Mouse (Mus musculus): ENCODE measurements at regions not wholly inside any gene's neighbourhood (a gene's known extent, or its start where the extent isn't known, plus 50 kb on each side); places are given as distances from the start of the nearest gene placed in this dataset.
A peak's percentile ranks its signal among the peaks of the same experiment; 100 is the strongest.

DNA sequence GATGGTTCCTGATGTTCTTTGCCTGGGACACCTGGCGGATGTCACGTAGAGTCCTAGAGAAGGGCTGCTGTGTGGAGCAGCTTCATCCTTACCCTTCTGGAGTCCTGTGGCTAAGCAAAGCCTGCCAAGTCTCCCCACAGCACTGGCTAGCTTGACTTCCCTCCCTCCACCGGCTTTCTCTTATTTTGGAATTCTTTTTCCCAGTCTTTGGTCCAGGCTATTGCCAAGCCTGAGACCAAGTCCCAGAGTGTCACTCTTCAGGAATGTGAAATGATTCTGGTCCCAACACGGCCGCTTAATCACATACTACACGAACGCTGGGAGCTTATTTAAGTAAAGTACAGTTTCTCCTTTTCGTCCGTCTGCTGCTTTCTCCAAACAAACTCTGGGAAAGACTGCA is 146.4 kb downstream of the Fndc1 start:
- DNase-seq: peak; percentile 45
- intact Hi-C loops (cut with DNase I; ENCODE audit: low total_unique reads): no loop called here

DNA sequence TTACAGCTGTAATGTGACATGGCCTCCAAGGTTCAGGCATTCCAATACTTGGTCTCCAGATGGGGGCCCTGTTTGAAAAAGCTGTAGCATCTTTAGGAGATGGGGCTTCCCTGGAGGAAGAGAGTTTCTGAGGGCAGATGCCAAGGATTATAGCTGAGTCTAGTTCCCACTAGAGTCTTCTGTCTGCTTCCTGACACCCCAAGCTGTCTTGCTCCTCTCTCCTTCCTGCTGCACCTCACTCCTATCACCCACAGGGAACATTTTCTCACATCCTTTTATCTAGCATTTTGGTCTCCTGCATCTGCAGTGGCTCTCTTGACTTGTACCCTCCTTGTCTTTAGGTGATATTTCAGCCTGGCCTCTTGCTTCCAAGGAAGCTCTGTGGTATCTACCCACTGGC is 147.3 kb downstream of the Fndc1 start:
- intact Hi-C loops (cut with DNase I; ENCODE audit: low total_unique reads): no loop called here
- no peak for DNase-seq

DNA sequence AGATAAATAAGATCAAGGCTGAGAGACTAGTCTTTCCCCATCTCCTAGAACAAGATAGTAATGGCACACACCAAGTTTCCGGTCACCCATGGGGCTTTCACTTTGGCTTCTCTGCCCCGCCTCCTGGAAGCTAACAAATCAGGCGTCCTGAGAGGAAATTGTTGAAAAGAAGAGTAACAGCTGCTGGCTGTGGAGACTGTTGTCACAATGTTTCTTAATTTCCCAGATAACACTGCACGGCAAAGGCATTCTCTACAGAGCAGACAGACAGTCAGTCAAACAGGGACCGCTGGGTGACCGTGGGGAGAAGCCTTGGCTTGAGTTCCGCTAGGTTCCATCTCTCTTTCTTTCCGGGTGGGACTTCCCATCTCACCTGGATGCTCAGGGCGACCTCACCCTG is 148.2 kb downstream of the Fndc1 start:
- intact Hi-C loops (cut with DNase I; ENCODE audit: low total_unique reads): no loop called here
- DNase-seq: no peak

DNA sequence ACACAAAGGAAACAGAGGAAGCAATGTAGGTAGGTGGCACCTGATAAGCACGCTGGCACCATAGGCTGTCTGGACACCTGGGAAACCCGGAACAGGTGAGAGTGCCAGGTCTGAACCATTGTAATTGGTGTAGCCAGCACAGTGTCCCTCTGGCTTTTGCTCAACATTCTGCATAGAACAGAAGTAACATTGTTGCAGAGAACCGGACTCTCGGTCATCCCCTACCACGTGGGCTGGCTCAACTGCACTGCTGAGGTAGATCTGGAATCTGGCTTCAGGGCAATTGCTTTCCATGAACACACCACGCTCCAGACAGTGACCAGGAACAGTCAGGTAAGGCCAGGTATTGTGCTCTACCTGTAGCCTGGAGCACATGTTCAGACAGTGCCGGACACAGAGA is 149.3 kb downstream of the Fndc1 start:
- intact Hi-C loops (cut with DNase I; ENCODE audit: low total_unique reads): no loop called here
- DNase-seq: no peak

DNA sequence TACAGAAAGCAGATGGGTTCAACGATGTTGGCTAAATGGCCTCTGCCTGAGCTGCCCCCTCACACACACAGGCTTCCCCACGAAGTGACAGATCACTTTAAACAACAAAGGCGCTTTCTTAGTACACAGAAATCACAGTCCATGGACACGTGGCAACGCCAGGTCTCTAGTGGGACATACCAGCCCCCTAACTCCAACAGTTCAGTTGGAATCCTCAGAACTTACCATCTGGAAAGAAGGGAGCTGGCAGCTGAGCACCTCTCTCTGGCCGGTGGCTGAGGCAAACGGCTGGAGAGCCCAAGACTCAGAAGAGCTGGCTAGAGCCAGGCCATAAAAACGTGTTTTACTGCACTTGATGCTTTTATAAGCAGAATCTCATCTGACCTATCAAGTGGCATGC is 149.8 kb downstream of the Fndc1 start:
- DNase-seq: peak; percentile 41
- intact Hi-C loops (cut with DNase I; ENCODE audit: low total_unique reads): no loop called here

DNA sequence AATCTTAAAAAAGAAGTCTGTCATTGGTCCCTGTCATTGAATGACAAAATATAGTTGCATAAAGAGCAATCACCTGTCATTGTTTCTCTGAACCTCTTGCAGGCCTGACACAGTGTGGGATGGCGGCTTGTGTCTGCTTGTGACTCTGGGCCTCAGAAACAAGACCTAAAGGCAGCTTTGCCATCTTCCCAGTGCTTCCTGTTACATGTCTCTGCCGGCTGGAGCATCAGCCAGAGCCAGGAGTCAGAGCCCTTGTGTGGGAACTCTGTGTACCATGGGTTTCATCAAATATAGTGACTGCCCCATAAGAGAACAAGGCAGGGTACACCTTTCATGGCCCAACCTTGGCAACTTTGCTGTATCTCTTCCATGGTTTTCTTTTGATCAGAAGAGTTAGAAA is 150.3 kb downstream of the Fndc1 start:
- intact Hi-C loops (cut with DNase I; ENCODE audit: low total_unique reads): no loop called here
- DNase-seq: no peak

DNA sequence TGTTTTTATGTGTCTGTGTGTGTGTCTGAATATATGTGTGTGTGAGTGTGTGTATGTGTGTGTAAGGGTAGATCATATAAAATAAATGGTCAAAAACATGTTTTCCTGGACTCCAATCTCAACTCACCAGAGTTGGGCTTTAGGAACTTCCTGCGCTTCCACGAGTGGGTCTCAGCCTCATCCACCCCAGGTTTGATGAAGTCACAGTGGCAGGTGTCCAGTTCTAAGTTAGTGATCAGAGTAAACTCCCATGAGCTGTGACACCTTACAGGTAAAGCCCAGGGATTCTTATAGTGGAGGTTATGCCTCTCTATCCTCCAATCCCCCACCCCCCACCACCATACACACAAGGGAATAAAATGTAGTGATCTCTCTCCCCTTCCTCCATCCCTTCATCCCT is 152.6 kb downstream of the Fndc1 start:
- no peak for DNase-seq
- intact Hi-C loops (cut with DNase I; ENCODE audit: low total_unique reads): no loop called here

DNA sequence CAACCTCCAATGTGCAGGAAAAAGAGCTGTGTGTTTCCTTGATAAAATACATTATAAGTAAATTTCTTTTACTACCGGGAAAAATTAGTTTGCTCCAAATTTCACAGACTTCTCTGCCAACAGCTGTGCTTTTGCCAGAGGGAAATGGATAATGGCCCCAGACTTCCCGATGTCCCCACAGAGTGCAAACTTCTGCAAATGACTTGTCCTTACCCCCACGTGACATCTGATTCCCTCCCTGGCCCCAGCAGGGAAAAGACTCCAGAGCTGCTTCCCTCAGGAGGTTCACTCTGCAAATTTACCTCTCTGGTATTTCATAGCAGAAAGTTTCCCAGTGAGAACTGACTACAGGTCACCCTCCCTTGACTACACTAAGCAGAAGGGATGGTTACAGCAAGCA is 159.3 kb downstream of the Fndc1 start:
- no peak for DNase-seq
- intact Hi-C loops (cut with DNase I; ENCODE audit: low total_unique reads): no loop called here

DNA sequence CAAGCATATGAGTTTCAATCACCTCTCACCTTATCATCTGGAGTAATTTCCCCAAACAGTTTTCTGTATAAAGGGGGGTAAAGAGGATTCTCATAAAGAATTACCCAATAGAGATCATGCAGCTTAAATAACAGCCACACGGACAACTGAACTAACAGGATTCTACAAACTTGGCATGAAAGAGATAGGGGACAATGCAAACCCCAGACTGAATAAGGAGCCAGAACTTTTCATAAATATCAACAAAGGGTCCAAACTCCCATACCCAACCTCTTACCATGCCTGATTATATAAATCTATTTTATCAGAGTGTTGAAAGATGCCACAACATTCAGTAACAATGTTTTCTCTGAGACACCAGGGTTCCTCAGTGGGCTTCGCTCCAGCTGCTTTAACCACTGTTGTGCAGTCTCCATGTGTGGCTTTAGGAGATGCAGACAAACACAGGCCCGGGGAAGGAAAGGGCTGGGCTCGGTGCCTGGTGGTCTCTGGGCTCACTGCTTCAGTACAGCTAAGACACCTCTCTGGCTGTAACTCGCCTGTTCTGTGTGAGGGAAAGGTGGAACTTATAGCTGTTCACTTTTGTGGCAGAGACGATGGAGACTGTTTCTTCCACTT is 160.2 kb downstream of the Fndc1 start:
- DNase-seq: no peak
- intact Hi-C loops (cut with DNase I; ENCODE audit: low total_unique reads): no loop called here

DNA sequence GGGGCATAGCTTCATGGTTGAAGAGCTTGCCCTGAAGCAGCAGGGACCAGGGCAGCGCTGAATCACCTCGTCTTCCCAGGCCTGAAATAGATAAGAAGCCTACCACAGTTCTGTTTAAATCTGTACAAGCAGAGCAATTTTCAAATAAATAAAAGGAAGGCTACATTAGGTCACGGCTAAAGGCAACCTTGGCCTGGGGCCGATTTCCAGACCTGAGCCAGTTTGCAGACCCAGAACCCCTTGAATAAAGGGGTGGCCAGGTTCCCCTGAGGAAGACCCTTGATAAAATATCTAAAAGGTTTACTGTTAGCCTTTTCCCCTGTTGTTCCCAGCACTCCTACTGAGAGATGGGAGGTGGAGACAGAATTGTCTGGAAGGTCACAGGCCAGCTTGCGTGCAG is 160.9 kb downstream of the Fndc1 start:
- DNase-seq: no peak
- intact Hi-C loops (cut with DNase I; ENCODE audit: low total_unique reads): no loop called here

DNA sequence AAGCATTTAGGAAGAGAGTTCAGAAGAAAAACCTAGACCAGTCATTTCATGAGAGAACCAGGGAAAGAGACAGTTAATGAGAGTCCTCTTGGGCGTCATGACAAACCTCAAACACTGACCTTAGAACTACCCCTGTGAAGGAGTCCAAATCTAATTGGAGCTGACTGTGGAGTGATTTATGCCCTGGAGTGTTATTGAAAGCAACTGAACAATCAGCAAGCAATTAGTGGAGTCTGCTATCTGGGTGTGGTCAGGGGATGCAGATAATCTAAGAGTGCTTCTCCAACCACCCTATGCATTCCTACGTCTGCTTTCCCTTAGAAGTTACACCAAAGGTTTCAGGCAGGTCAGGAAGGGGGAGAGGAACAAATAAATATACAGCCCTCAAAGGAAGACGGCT is 161.4 kb downstream of the Fndc1 start:
- intact Hi-C loops (cut with DNase I; ENCODE audit: low total_unique reads): no loop called here
- no peak for DNase-seq

DNA sequence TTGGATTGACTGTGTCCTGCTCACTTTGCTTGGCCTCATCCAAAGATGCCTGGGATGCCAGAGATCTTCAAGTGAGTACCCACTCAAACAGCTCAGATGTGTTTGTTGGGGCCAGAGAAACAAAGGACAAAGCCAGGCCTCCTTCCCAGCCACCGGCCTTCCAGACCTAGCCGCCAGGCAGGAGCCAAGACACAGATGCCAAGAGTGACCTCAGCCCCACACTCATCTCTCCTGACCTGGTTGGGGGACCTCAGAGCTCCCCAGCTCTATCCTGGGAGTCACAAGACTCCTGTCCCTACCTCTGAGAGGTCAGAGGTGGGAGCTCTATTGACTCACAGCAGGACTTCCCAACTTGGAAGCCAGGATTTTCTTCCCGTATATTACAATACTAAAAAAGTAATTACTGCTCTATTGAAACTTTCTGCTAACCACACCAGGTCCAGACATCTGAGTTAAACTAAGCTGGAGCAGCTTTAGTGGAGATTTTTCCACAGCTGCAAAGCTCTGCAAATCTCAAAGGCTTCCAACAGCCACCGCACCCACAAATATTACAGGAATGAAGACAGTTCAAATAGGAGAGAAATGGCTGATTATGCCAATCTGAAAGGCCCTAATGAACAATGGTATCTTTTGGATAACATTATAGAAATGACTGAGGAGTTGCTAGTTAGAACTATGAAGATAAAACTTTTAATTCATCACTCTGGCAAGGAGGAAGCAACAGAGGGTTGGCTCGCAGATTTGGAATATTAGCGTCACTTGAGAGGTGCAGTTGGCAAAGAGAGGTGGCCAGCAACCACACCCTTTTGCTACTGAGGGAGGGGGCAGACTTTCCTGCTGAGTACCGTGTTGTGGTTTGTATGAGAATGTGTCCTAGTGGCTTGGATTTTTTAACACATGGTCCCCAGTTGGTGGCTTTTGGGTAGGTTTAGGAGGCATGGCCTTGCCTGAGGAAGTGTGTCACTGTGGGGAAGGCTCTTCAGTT is 162.9 kb downstream of the Fndc1 start:
- intact Hi-C loops (cut with DNase I; ENCODE audit: low total_unique reads): no loop called here
- peak; percentile 75 for DNase-seq

DNA sequence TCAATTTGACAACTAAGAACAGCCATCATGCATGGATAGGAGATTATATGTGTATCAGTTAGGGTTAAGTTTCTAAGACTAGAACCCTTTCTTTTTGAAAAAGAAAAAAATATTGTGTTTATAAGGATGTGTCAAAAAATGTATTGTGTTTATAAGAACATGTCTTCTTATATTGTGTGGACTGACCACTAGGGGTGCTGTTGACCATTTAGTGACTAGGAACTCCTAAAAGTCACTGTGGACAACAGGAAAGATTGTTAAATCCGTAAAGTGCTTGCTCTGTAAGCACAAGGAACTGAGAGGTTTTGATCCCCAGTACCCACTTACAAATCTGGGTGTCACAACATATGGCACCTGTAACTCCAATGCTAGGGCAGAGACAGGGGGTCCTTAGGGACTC is 170.6 kb downstream of the Fndc1 start:
- intact Hi-C loops (cut with DNase I; ENCODE audit: low total_unique reads): no loop called here
- no peak for DNase-seq

DNA sequence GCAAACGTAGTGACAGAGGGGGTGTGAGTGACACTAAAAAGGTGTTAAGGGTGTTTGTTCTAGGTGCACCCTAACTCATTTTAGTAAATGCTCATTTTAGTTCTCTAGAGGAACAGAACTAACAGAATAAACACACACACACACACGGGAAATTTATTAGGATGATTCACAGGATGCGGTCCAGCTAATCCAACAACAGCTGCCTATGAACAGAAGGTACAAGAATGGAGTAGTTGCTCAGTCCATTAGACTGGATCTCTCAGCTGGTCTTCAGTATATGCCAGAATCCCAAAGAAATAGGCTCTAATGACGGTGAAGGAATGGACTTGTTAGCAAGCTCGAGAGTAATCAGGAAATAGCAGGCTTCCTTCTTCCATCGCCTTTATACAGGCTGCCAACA is 171.1 kb downstream of the Fndc1 start:
- DNase-seq: no peak
- intact Hi-C loops (cut with DNase I; ENCODE audit: low total_unique reads): no loop called here

DNA sequence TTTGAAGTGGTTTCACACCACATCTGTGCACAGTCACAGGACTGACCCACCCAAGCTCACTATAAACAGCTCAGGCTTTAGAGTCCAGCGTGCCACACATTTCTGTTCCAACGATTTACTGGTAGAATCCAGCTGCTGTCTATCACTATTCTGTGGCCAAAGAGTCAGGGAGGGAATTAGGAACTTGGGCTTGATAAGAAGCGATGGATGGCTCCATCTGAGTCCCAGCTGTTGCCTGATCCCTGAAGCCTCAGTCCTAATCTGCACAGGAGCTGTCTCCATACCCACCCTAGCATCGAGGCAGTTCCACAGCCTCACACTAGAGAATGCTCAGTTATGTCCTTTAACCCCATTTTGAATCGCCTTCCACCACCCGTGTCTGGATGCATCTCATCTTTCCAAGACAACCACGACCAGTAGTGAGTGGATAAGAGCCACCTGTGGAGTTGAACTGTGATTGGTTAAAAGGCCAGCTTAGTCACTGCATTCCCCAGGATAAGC is 173.0 kb downstream of the Fndc1 start:
- DNase-seq: no peak

DNA sequence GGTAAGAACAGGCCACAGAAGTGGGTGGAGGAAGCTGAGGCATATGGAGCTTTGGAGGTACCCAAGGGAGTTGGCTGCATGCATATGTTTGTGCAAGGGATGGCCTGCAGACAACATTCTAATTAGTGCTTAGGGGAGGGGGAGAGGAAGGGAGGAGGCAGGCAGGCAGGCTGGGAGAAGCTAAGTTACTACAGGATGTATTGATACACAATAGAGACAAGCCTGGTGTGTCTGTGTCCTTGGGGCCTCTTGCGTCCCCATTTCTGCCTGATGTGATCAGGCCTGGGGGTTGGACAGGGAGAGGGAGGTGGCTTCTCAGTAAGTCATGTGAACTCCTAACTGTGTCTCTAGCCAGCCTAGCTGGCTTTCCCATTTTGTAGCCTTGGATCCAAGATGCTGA is 175.1 kb downstream of the Fndc1 start:
- DNase-seq: no peak
- intact Hi-C loops (cut with DNase I; ENCODE audit: low total_unique reads): no loop called here

More for the DNA sequence above, 173.0 kb downstream of the Fndc1 start:
- intact Hi-C loops (cut with DNase I; ENCODE audit: low total_unique reads): no loop called here

DNA sequence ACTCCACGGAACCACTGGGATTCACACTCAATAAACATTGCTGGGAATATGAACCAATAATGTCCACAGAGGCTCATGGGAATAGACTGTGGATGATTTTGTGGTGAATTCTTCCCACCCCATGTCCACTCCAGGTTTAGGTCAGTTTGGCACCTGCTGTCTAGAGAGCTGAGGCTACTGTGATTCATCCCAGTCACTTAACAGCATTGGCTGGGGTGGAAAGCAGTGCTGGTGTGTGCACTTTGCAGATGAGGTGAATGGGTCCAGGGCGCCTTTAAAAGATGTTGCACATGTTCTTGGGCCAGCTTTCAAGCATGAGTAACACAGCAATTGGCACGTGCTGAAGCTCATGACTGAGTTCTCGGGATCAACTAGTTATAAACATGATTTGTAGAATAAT is 176.7 kb downstream of the Fndc1 start:
- intact Hi-C loops (cut with DNase I; ENCODE audit: low total_unique reads): no loop called here
- DNase-seq: peak; percentile 17

DNA sequence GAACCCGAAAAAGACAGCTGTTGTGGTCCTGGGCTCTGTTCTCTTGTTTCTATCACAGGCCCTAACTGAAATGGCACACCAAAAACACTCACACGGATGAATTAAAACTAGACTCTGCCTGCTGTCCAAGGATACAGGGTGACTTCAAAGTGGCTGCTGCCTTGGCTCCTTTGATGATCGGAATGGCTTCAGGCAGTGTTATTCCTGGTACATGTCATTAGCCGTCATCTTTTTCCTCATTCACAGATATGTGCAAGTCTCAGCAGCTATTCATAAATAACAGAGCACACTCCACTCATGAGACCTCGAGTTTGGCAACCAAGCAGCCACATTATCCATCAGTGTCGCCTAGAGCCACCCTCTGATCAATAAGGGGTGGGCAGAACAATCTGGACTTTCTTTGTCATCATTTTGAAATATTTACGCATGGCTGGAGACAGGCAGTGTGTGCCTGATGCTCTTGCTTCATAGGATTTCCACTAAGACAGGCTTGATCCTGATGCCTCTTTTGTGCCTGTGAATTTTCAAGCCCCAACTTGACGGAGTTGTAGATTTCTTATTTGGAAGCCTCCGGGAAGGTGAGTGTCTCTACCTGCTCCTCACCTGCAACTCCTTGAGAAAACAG is 182.1 kb downstream of the Fndc1 start:
- intact Hi-C loops (cut with DNase I; ENCODE audit: low total_unique reads): no loop called here
- DNase-seq: no peak

DNA sequence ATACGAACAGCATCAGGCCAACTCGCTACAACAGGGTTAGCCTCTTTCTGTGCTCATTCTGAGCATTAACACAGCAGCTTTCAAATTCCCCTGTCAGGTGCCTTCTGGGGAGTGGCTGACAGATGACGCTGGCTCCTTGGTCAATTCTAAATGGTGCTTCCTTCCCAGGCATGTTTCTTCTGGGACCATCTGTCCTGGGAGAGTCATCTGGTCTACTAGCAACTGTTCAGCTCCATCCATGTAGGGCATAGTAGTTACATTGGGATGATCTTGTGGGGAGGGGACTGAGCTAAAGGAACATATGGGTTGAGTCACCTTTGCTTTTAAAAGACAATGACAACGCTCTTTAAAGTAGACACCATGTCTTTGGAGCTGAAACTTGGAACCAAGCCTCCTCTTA is 183.5 kb downstream of the Fndc1 start:
- DNase-seq: no peak
- intact Hi-C loops (cut with DNase I; ENCODE audit: low total_unique reads): no loop called here

DNA sequence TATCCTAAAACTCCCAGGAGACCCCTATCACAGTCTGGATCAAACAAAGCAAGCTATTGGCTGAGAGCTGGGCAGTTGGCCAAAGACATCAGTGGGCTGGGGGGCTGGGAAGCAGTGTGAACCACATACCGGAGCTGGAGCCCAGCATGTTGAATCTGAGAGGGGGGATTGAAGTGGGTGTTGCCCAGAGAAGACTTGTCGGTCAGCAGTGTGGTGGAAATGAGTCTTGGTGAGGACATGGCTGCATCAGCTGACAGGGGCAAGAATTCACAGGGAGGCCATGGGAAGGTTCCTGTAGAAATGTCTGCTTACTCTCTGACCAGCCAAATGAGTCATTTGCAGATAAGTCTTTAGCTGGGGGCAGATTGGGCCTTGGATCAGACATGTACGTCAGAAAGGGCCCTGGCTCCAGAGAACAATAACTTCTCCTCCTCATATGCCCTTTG is 184.6 kb downstream of the Fndc1 start:
- no peak for DNase-seq
- intact Hi-C loops (cut with DNase I; ENCODE audit: low total_unique reads): no loop called here

DNA sequence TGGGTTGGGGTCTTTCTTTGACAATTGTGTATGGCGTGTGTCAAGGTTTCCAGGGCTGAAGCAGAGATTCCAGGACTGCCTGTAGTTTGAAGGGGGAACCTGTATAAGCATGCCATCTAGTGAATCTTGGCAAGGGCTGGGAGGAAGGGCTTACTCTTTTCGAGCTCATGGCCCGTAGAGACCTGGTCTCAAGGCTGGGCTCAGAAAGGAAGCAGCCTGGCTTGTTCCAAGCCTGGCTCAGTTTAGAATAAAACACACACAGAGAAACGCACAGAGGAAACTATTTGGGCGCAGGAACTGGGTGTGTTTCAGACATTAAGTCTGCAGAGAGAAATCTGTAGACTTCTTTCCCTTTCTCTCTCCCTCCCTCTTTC is 192.8 kb downstream of the Fndc1 start:
- intact Hi-C loops (cut with DNase I; ENCODE audit: low total_unique reads): no loop called here
- DNase-seq: no peak

Data from gastrocnemius, postnatal 14 days (tissue).